Mouse (Mus musculus) bone marrow, adult 2 months (tissue): ENCODE measurements around the gene Hcn4.

Experiments
- CTCF ChIP-seq: fragments of 200-500 bp; IDR thresholded peaks from 2 replicates; pipeline ENCODE4 v1.5.1; 2011; ENCODE audit warnings: low read length, control low read depth; ENCODE audit not compliant: control insufficient read depth, insufficient read depth
- POLR2A ChIP-seq: fragments of 200-500 bp; IDR thresholded peaks from 2 replicates; pipeline ENCODE4 v1.6.1; 2011; ENCODE audit warnings: low read depth, mild to moderate bottlenecking, control low read depth, low read length, borderline replicate concordance; ENCODE audit not compliant: control insufficient read depth

DNA sequence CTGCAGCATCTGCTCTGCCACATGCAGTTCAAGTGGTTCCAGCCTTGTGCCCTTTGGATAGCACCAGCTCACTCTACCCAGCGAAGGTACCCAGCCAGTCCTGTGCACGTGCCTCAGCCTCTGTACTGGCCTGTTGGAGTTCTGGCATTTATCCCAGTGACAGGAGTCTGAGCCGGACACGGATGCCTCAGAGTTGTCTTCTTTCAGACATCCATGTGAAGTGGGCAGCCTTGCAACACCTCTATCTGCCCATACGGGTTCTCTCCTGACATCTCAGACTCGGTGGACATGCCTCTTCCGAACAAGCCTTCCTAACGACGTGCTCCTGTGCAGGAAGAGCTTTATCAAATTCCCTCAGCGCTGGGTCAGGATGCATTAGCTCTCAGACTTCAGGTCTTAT is 47.9 kb downstream of the Hcn4 start:
- TF ChIP-seq POLR2A (no peak), CTCF (no peak)
